Mouse (Mus musculus): Measurements from ENCODE around the gene Rab43.
A peak's percentile ranks its signal among the peaks of the same experiment; 100 is the strongest.

The Rab43 gene

DNA sequence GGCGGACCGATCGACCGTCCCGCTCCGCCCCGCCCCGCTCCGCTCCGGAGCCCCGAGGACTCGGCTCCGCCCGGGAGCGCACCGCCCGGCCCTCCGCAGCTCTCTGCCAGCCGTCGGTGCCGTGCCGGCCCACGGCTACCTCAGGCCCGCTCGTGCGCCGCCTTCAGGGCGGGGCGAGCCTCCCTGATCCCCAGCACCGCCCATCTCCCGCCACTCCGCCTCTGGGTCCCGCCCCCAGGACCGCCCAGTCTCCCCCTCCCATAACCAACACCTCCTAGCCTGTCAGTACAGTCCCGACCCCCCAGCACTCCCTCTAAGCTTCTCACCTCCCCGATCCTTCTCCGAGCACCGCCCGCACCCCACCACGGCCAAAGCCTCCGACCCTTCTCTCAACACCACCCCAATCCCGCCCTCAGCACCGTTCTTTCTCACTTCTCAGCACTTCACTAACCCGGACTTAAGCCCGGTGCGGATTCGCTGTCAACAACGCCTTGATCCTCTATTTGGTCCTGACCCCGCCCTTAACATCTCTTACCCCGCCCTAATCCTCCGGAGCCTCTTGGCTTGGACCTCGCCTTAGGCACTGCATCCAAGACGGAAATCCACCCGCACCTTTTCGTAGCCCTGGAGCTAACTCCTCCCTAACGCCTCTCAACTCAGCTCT is at the start of gene Rab43:
Rab43 (minus strand) TSS at position 490 of the 664 bp plus-strand sequence.
- peak; percentile 91 for DNase-seq (ENCODE audit: low spot score)

GRCm38 (mm10) chr6:87857071-87857470 is 45.1 kb upstream of the Rab43 start:
- DNase-seq (ENCODE audit: low spot score) = no peak

DNA sequence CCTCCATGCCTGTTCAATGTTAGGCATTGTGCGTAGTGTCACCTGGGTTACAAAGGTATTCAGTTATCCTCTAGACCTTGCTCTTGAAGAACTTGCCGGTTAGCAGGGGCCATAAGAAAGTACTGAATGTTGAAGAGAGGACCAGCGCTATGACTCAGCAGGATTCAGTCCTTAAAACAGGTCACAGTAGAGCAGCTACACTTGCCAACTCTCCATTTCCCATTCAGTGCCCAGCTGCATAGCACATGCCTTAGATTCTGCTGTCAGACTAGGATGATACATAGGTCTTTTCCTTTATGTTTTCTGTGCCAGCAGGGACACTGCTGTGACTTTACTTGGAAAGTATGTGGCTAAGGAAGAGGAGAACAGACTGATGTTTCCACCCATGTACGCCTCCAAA is 41.5 kb upstream of the Rab43 start:
- no peak for DNase-seq (ENCODE audit: low spot score)

GRCm38 (mm10) chr6:87851871-87852270 is 39.9 kb upstream of the Rab43 start:
- no peak for DNase-seq (ENCODE audit: low spot score)

DNA sequence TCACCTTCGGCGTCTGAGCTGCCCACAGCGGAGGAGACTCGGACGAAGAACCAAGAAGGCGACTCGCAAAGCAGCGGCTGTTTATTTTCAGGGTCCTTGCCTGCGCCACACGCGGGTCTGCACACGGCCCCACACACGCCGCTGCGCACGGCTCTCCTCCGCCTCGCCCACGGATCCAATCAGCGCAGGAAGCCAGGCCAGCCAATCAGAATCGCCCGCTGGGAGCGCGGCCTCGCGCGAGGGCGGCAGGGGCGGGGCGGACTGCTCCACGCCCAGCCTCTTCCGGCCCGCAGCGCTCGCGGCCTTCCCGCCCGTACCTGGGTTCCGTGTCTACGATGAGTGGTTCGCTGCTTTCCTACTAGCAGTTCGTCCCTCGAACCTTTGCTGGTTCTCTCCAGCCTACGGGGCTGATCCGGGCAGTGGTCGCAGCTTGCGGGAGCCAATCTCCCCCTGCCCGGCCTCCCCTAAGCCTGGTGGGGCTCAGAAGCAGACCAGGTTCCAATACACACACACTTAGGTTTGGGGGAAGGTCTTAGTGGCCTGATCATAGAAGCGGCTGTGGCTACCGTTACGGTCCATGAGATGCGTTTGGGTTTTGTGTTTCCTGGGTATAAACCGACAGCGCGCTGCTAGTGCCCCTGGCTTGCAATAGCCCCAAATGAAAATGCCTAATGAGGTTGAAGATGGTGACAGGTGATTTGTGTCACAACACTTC is 39.1 kb upstream of the Rab43 start, which contains the start of gene Cnbp:
Cnbp (minus strand) TSS at position 207 of the 715 bp plus-strand sequence.
- peak; percentile 97 for DNase-seq (ENCODE audit: low spot score)

DNA sequence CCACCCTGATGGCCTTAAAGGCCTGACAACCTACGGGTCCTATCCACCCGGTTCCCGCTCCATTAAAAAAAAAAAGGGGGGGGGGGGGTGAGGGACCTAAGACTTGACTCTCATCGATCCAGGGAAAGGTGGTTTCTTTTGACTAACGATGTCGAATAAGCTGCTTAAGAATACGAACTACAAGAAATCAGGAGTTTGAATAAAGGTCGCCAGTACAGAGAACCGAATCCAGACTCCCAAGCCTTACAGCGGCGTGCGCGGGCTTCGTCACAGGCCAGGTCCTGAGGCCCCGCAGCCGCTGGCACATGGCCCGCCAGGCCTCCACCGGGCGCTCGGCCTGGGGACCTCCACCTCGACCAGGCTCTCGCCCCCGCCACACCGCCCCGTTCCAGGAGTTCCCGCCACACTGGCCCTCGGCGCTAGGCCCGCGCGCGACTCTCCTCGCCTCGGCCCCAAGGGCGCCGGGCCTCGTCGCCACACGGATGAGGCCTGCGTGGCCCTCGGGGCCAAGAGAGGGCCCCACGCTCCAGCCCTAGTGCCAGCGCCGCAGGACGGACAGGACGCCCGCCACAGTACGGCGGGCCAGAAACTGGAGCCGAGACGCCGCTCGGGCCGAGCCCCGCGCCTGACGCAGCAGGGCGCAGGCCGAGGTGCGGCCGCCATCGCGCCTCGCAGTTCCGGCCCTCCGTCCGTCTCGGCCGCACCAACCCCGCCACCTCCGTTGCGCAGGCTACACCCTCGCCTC is 38.4 kb upstream of the Rab43 start:
- peak; percentile 42 for DNase-seq (ENCODE audit: low spot score)

DNA sequence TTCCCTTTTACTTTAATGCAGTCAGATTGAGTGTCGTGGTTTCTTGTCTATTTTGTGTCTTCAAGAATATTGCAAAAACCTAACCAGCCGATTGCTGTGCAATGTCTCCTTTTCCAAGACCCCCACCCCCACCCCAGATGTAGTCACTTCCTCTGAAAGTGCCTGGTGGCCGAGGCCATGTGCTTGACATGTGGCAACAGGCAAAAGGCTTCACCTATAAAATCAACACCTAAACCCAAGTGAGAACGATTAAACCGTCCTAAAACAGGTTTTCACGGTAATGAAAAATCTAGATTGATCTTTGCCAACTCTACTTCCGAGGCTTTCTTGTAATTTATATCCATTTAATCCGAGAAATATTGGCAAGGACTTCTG is 37.8 kb upstream of the Rab43 start:
- DNase-seq (ENCODE audit: low spot score) = no peak

- DNase-seq (ENCODE audit: low spot score) = no peak
Measured at GRCm38 (mm10) chr6:87846813-87847212, 34.8 kb upstream of the Rab43 start.

DNA sequence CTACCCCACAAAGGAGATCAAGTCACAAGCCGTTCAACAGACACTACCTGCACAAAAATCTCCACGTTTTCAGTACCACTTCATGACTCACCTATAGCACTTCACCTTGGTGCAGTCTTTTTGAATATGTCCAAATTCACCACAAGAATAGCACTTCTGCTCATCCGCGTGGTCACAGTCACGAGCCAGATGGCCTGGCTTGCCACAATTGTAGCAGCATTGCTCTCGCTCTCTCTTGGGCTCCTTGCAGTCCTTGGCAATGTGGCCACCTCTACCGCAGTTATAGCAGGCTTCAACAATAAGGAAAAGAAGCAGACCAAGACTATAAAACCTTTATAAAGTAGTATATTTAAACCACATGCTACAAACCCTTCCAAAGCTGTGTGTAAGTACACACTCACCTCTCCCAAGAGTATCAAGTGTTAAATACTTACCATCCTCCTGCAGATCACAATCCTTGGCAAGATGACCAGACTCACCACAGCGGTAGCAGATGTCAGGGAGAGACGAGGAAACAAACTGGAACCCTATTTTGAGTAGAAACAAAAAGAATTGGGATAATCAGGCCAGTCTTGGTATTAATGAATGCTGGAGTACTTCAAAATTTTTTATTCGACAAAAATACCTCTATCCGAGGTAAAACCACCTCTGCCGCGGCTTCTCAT is 33.2 kb upstream of the Rab43 start:
- DNase-seq (ENCODE audit: low spot score) = no peak

- DNase-seq (ENCODE audit: low spot score) = no peak
Measured at GRCm38 (mm10) chr6:87842254-87842653, 30.3 kb upstream of the Rab43 start.

DNA sequence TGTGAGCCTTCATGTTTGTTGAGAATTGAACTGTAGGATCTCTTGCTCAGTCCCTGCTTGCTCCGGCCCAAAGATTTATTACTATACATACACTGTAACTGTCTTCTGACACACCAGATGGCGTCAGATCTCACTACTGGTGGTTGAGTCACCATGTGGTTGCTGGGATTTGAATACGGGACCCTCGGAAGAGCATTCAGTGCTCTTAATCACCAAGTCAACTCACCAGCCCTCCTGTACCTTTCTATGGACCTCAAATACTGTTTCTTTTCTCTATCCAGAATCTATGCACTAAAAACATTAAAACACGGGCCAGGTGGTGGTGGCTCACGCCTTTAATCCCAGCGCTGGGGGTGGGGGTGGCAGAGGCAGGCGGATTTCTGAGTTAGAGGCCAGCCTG is 29.7 kb upstream of the Rab43 start:
- no peak for DNase-seq (ENCODE audit: low spot score)

DNA sequence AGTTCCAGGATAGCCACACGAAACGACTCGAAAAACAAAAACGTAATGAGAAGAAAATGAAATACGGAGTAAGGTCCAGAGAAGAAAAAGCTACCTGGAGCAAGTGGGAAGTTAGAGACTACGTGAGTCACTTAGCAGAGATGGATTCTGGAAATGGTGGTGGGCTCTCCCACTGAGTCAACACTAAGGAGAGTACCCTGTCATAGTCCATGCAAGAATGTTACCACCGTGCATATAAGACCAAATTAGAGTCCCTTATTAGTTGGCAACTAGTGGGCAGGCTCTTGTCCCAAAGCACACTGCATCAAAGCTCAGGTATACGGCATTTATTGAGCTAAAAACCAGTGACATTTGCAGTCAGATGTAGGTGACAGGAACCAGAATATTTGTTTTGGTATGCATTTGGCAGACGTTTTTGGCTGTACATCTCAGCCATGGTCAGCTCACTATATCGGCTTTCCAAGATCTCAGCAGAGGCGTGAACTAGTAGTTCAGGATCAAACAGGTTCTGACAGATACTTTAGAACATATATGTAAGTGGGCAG is 27.9 kb upstream of the Rab43 start:
- DNase-seq (ENCODE audit: low spot score) = no peak

GRCm38 (mm10) chr6:87838551-87839197 is 26.7 kb upstream of the Rab43 start, which contains the start of gene Isy1:
Gene Isy1, minus strand, starts transcription at chr6:87838798.
- DNase-seq (ENCODE audit: low spot score) = peak; percentile 97

DNA sequence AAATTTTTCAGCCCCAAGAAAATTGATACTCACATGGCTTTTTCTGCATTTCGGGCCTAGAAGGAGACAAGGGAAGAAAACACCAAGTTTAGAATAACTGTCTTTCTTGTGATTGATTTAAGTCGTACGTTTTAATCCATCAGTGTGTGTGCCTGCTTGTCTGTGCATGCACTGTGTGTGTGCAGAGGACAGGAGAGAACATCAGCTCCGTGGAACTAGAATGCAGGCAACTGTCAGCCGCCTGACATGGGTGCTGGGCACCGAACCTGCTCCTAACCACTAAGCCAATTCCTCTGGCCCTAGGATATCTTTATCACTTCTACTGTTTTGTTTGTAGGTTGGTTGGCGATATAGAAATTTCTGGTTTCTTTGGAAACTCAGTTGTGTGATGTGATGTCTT is 23.7 kb upstream of the Rab43 start, which contains the start of gene Gm45140:
Gm45140 (minus strand) TSS at position 101 of the 400 bp plus-strand sequence.
- DNase-seq (ENCODE audit: low spot score) = no peak

- no peak for DNase-seq (ENCODE audit: low spot score)
Measured at GRCm38 (mm10) chr6:87820366-87820765, 8.4 kb upstream of the Rab43 start.

- no peak for DNase-seq (ENCODE audit: low spot score)
Measured at GRCm38 (mm10) chr6:87814486-87814885, 2.5 kb upstream of the Rab43 start.

- DNase-seq (ENCODE audit: low spot score) = no peak
Measured at GRCm38 (mm10) chr6:87812656-87813055, 692 bp upstream of the Rab43 start.

- DNase-seq (ENCODE audit: low spot score) = peak; percentile 38
Measured at GRCm38 (mm10) chr6:87810713-87811669, 973 bp downstream of the Rab43 start.

GRCm38 (mm10) chr6:87810311-87810710 is 1.7 kb downstream of the Rab43 start:
- DNase-seq (ENCODE audit: low spot score) = no peak

DNA sequence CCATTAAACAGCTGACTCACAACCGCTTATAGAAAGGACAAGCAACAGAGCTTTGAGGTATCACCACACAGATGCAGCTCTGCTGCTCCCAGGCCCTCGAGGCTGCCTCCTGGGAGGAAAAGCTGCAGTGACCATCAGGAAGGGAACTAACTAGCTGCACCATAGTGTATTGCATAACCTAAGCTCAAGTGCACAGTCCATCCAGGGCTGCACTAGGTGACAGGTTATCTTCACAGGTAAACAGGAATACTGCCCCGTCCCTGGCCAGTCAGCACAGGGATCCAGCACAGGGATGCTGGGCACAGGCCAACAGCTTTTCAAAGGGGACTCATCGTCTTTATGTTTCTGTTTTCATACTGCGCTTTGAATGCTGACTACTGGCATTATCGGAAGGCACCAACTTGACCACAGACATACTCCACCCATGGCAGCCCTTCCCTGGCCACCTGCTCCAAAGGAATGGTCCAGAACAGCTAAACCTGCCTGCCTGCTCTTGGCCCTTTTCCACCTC is 2.3 kb downstream of the Rab43 start:
- no peak for DNase-seq (ENCODE audit: low spot score)
